Mouse (Mus musculus) liver, embryonic 15.5 days (tissue): Measurements from ENCODE around the gene 2210407C18Rik. TPM values are rescaled to one million over a fixed set of nuclear protein-coding genes. Genes with fewer than 3 reads are reported as not detected.

Experiments used
- ATAC-seq: fragments of 200-750 bp; cut with Nextera tagmentation; 2 replicates; pipeline ENCODE4 v1.8.0; 2017; ENCODE audit warnings: moderate number of reproducible peaks, mild to moderate bottlenecking, moderate library complexity; ENCODE audit not compliant: insufficient read depth
- H3K27ac ChIP-seq: fragments of 300-500 bp; sonication (generic); replicated peaks from 2 replicates; pipeline ENCODE4 v1.5.1; 2015; ENCODE audit warnings: mild to moderate bottlenecking, inconsistent platforms
- H3K27me3 ChIP-seq: fragments of 300-500 bp; sonication (generic); 2 replicates; pipeline ENCODE4 v1.6.1; 2015; ENCODE audit warnings: mild to moderate bottlenecking, inconsistent platforms
- H3K36me3 ChIP-seq: fragments of 300-500 bp; sonication (generic); replicated peaks from 2 replicates; pipeline ENCODE4 v1.6.1; 2015; ENCODE audit warnings: moderate library complexity, mild to moderate bottlenecking, inconsistent platforms
- H3K4me1 ChIP-seq: fragments of 300-500 bp; sonication (generic); replicated peaks from 2 replicates; pipeline ENCODE4 v1.6.1; 2015; ENCODE audit warnings: inconsistent platforms
- H3K4me2 ChIP-seq: fragments of 300-500 bp; sonication (generic); 2 replicates; pipeline ENCODE4 v1.6.1; 2015; ENCODE audit warnings: moderate library complexity, mild to moderate bottlenecking, inconsistent platforms
- H3K4me3 ChIP-seq: fragments of 300-500 bp; sonication (generic); replicated peaks from 2 replicates; pipeline ENCODE4 v1.5.1; 2015; ENCODE audit warnings: mild to moderate bottlenecking, inconsistent platforms
- H3K9ac ChIP-seq: fragments of 300-500 bp; sonication (generic); 2 replicates; pipeline ENCODE4 v1.6.1; 2015; ENCODE audit warnings: moderate library complexity, mild to moderate bottlenecking, inconsistent platforms
- H3K9me3 ChIP-seq: fragments of 300-500 bp; sonication (generic); replicated peaks from 2 replicates; pipeline ENCODE4 v1.6.1; 2016; ENCODE audit warnings: inconsistent platforms
- WGBS: fragments of 180-500 bp; shearing (Covaris S2); methylation state at CpG from one replicate; pipeline ENCODE4 v1.1.7; 2015; ENCODE audit warnings: mixed read lengths; ENCODE audit not compliant: insufficient replicate concordance; 5-methylcytosine and 5-hydroxymethylcytosine counted together
- polyA plus RNA-seq: library from polyadenylated mRNA; unstranded; fragments of >200 nt; fragmentation: Nextera tagmentation; extraction: Ambion mirVana; gene quantifications from 2 replicates; pipeline ENCODE4 v1.2.1, GENCODE M21; 2015

The 2210407C18Rik gene
- polyA plus RNA-seq, 1 experiment from 2014 or later = not detected

DNA sequence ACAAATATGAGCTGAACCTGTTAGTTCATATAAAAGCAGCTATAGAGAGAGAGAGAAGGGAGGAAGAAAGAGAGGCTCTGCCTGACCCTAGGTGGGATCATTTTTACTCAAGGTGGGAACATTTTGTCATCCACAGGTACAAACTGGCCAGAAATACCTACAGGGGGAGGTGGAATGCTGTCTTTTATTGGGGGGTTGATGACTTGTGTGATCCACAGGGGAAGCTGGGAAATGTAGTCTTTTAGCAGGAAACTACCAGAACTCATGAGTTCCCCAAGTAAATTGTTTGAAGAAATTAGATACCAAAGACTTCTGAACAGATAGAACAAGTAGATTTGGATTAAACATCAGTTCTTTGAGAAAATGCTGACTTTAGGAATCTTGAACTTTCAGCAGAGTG, 13.8 kb downstream of the 2210407C18Rik start:
- no peak overlapping the region for H3K9ac ChIP-seq
- H3K4me3 ChIP-seq = no peak overlapping the region
- H3K36me3 ChIP-seq = no peaks in the 10 kb centered on the region
- 0 out of 2 replicates have a peak, but pooled peaks cover 5% of the 10 kb centered on the region for H3K4me1 ChIP-seq
- no peak for ATAC-seq
- H3K4me2 ChIP-seq = no peak overlapping the region
- no peaks in the 10 kb centered on the region for H3K9me3 ChIP-seq
- H3K27me3 ChIP-seq = no peaks in the 10 kb centered on the region
- no peak overlapping the region for H3K27ac ChIP-seq

DNA sequence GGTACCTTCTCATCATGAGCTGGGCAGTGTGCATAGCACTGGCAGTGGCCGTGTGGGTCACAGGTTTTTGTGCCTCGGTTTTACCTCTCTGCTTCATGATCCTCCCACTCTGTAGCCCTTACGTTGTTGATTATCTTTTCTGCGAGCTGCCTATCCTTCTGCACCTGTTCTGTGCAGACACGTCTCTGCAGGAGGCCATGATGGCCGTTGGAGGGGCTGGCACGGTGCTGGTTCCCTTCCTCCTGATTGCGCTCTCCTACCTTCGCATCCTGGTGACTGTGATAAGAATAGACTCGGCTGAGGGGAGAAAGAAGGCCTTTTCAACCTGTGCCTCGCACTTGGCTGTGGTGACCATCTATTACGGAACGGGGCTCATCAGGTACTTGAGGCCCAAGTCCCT, 18.0 kb downstream of the 2210407C18Rik start:
- Histone ChIP-seq H3K27me3 (no peaks in the 10 kb centered on the region), H3K9me3 (no peaks in the 10 kb centered on the region), H3K4me3 (no peak overlapping the region), H3K4me2 (no peak overlapping the region), H3K36me3 (no peaks in the 10 kb centered on the region), H3K27ac (no peak overlapping the region), H3K4me1 (no peaks in the 10 kb centered on the region), H3K9ac (no peak overlapping the region)
- WGBS = 56% methylated on average over 13 of the region's 13 CpGs
- ATAC-seq = no peak

DNA sequence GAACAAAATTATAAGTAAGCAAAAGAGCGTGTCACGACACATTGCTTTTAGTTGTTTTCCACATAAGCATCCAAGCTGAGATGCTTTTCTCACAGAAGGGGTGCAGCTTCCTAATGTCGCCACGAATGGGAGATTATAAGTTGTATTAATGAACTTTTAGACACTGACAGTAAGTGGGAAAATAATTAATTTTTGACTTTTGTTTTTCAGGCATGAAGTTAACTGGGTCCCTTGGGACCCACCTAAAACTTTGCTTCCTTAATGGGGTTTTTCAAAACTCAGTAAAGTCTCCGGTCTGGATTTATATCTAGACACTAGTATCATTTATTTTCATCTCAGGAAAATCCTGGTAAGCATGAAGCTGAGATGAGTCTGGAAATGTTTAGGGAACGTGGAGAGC, 21.1 kb downstream of the 2210407C18Rik start, which contains the start of gene Olfr324:
Gene Olfr324 (plus strand): TSS at position 301 of the 400 bp plus-strand sequence.
- H3K4me3 ChIP-seq = no peak within 1 kb of the TSS
- 56% methylated on average over 6 of the region's 6 CpGs for WGBS
- no peak for ATAC-seq
- H3K9ac ChIP-seq = no peak within 1 kb of the TSS
- H3K9me3 ChIP-seq = no peaks in the 10 kb centered on the region
- no peaks in the 10 kb centered on the region for H3K27me3 ChIP-seq
- H3K4me2 ChIP-seq = no peak within 1 kb of the TSS
- H3K36me3 ChIP-seq = no peaks in the 10 kb centered on the region
- H3K4me1 ChIP-seq = peaks cover 3% of the 10 kb centered on the region
- H3K27ac ChIP-seq = no peak within 1 kb of the TSS

DNA sequence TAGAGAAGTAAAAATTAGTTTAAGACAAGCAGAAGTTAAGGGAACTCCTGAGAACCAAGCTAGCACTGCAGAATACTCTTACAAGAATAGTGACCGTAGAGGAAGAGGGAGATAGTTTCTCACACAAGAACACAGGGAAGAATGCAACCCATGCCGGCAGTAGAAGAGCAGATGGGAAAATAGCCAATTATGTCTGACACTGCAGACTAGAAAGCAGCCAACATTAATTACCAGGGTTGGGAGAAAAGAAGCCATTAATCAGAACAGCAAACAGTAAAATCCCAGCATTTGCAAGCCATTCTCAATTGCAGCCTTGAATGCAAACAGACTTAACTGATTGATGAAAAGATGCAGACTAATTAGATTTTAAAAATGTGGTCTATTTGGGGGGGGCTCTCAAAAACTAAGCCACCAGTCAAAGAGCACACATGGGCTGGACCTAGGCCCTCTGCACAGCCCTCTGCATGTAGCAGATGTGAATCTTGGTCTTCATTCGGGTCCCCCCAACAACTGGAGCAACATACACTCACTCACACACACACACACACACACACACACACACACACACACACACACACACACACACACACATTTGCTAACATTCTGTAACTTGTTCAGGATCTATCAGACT, 27.1 kb downstream of the 2210407C18Rik start:
- ATAC-seq = no peak
- Histone ChIP-seq H3K4me3 (no peak overlapping the region), H3K27me3 (no peaks in the 10 kb centered on the region), H3K9ac (no peak overlapping the region), H3K36me3 (no peaks in the 10 kb centered on the region), H3K27ac (0 out of 2 replicates have a peak overlapping the region, but pooled peaks have one; percentile 7), H3K9me3 (no peaks in the 10 kb centered on the region), H3K4me2 (no peak overlapping the region), H3K4me1 (peaks cover 37% of the 10 kb centered on the region)
- 54% methylated on average over 3 of the region's 3 CpGs for WGBS

DNA sequence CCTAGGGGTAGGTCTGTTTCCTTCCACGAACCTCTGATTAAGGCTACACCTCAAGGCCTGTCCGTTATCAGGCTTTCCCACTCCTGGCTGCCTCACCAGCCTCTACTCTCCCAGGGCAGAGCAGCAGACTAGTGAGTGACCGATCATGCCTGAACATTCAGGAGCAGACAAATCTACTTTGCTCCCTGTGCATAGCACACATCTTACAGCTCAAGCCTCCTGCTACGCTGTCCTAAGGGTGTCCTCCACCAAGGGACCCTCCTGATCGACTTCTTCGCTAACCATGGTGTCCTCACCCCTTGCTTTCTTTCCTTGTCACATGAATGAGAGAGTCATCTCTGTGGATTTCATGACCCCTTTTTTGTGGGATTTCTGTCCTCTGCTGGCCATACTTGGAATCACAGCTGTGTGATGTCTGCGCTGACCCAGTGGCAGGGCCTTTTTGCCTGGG, 28.0 kb downstream of the 2210407C18Rik start:
- no peaks in the 10 kb centered on the region for H3K9me3 ChIP-seq
- H3K27me3 ChIP-seq = no peaks in the 10 kb centered on the region
- peak overlapping the region; percentile 29; the same call in 1 of the 2 replicates for H3K4me3 ChIP-seq
- H3K9ac ChIP-seq = peak overlapping the region; percentile 38; the same call in 1 of the 2 replicates
- 25% methylated on average over 7 of the region's 7 CpGs for WGBS
- peak; percentile 100 for ATAC-seq
- peak overlapping the region; percentile 89 for H3K27ac ChIP-seq
- no peaks in the 10 kb centered on the region for H3K36me3 ChIP-seq
- H3K4me1 ChIP-seq = peaks cover 37% of the 10 kb centered on the region
- peak overlapping the region; percentile 64 for H3K4me2 ChIP-seq

DNA sequence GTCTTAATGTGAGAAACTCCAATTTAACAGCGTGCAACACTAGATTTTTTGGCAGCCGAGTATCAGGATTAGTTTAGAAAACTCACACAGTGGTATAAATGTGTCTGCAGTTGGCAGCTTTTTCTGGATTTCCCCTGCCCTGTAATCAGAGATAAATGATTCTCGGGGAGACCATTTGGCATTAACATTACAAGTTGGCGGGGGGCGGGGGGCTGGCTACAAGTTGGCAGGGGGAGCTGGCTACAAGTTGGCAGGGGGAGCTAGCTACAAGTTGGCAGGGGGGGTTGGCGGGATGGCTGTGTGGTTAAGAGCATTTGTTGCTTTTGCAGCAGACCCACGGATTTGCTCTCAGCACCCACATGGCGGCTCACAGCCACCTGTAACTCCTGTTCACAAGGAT, 37.2 kb downstream of the 2210407C18Rik start:
- no peaks in the 10 kb centered on the region for H3K9me3 ChIP-seq
- H3K4me3 ChIP-seq = no peak overlapping the region
- no peaks in the 10 kb centered on the region for H3K36me3 ChIP-seq
- H3K4me2 ChIP-seq = no peak overlapping the region
- no peak overlapping the region for H3K27ac ChIP-seq
- WGBS = 56% methylated on average over 8 of the region's 8 CpGs
- no peaks in the 10 kb centered on the region for H3K4me1 ChIP-seq
- ATAC-seq = no peak
- H3K27me3 ChIP-seq = peaks cover 9% of the 10 kb centered on the region
- H3K9ac ChIP-seq = no peak overlapping the region

DNA sequence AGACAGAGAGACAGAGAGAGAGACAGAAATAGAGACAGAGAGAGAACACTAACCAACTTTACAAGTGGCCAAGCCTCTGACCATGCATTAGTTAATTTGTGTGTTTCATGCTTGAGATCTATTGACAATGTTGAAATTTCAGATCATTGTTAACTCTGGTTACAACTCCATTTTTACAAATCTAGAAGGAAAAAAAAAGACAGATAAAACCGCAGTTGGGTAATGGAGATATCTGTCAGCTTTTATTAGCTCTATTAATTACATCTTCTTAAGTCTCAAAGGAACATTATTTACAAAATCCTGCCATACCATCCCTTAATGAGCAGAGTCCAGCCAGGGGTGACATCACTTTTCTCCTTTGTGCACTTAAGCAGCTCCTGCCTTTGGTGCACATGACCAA, 38.4 kb downstream of the 2210407C18Rik start, which contains the start of gene Olfr325:
Gene Olfr325 (plus strand): TSS at position 301 of the 400 bp plus-strand sequence.
- no peak for ATAC-seq
- WGBS = 52% methylated on average over 1 of the region's 1 CpGs
- H3K27ac ChIP-seq = no peak within 1 kb of the TSS
- no peaks in the 10 kb centered on the region for H3K9me3 ChIP-seq
- H3K9ac ChIP-seq = no peak within 1 kb of the TSS
- no peak within 1 kb of the TSS for H3K4me2 ChIP-seq
- H3K4me1 ChIP-seq = no peaks in the 10 kb centered on the region
- peaks cover 9% of the 10 kb centered on the region for H3K27me3 ChIP-seq
- H3K36me3 ChIP-seq = no peaks in the 10 kb centered on the region
- no peak within 1 kb of the TSS for H3K4me3 ChIP-seq

DNA sequence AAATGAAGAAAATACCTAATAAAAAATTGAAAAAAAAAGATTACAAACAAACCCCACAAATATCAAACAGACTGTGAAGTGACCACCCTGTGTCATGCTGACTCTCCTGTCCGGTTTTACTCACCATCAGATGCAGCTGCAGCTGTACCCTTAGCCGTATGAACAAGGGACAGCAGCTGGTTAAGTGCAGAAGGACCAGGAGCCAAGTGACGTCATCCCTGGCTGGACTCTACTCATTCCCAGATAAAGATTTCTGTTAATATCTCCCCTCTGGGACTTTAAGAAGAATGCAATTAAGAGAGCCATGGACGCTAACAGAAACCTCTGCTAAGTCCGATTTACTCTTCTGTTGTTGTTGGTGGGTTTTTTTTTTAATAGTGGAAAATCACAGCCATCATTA, 45.5 kb downstream of the 2210407C18Rik start, which contains the start of gene Olfr224:
Gene Olfr224 (minus strand): TSS at position 149 of the 400 bp plus-strand sequence.
- Histone ChIP-seq H3K9ac (no peak within 1 kb of the TSS), H3K27ac (no peak within 1 kb of the TSS), H3K9me3 (no peaks in the 10 kb centered on the region), H3K4me3 (no peak within 1 kb of the TSS), H3K36me3 (no peaks in the 10 kb centered on the region), H3K4me2 (no peak within 1 kb of the TSS), H3K4me1 (no peaks in the 10 kb centered on the region), H3K27me3 (no peaks in the 10 kb centered on the region)
- 58% methylated on average over 5 of the region's 5 CpGs for WGBS
- no peak for ATAC-seq

Other genes starting within 250 kb of the 2210407C18Rik start
- 0.97 and 1.5 TPM in 2 replicates for gene Lypd8, start 237.0 kb downstream of the 2210407C18Rik start, polyA plus RNA-seq
- gene 1810065E05Rik, start 195.0 kb downstream of the 2210407C18Rik start, polyA plus RNA-seq = not detected in 2 replicates
- not detected in 2 replicates for gene Gm12253, start 183.5 kb downstream of the 2210407C18Rik start, polyA plus RNA-seq
- gene Lypd9, start 163.2 kb downstream of the 2210407C18Rik start, polyA plus RNA-seq = not detected in 2 replicates
- not detected in 2 replicates for gene Olfr30, start 153.8 kb downstream of the 2210407C18Rik start, polyA plus RNA-seq
- not detected in 2 replicates for gene Olfr332, start 123.5 kb downstream of the 2210407C18Rik start, polyA plus RNA-seq
- gene Olfr331, start 113.5 kb downstream of the 2210407C18Rik start, polyA plus RNA-seq = not detected in 2 replicates
- not detected in 2 replicates for gene Olfr330, start 81.2 kb downstream of the 2210407C18Rik start, polyA plus RNA-seq
- not detected in 2 replicates for gene Olfr329-ps, start 69.7 kb downstream of the 2210407C18Rik start, polyA plus RNA-seq
- not detected in 2 replicates for gene Olfr328, start 60.4 kb downstream of the 2210407C18Rik start, polyA plus RNA-seq
- gene Olfr224, start 45.5 kb downstream of the 2210407C18Rik start, polyA plus RNA-seq = not detected in 2 replicates
- gene Olfr325, start 38.3 kb downstream of the 2210407C18Rik start, polyA plus RNA-seq = not detected in 2 replicates
- not detected in 2 replicates for gene Olfr324, start 21.0 kb downstream of the 2210407C18Rik start, polyA plus RNA-seq
- gene Olfr323, start 14.4 kb upstream of the 2210407C18Rik start, polyA plus RNA-seq = not detected in 2 replicates
- gene Trim58, start 24.4 kb upstream of the 2210407C18Rik start, polyA plus RNA-seq = 13.7 and 14.0 TPM in 2 replicates
- gene Olfr322, start 42.7 kb upstream of the 2210407C18Rik start, polyA plus RNA-seq = not detected in 2 replicates
- not detected in 2 replicates for gene Olfr320, start 65.0 kb upstream of the 2210407C18Rik start, polyA plus RNA-seq
- not detected in 2 replicates for gene Olfr319, start 83.1 kb upstream of the 2210407C18Rik start, polyA plus RNA-seq
- gene Olfr318, start 107.9 kb upstream of the 2210407C18Rik start, polyA plus RNA-seq = not detected in 2 replicates
- gene Olfr317, start 123.1 kb upstream of the 2210407C18Rik start, polyA plus RNA-seq = not detected in 2 replicates
- not detected in 2 replicates for gene Olfr316, start 136.7 kb upstream of the 2210407C18Rik start, polyA plus RNA-seq
- gene Olfr315, start 157.1 kb upstream of the 2210407C18Rik start, polyA plus RNA-seq = not detected in 2 replicates
- not detected in 2 replicates for gene Olfr314, start 166.9 kb upstream of the 2210407C18Rik start, polyA plus RNA-seq
- not detected in 2 replicates for gene Fam183b, start 185.9 kb upstream of the 2210407C18Rik start, polyA plus RNA-seq
- gene Olfr313, start 198.9 kb upstream of the 2210407C18Rik start, polyA plus RNA-seq = not detected in 2 replicates
- gene Olfr312, start 213.2 kb upstream of the 2210407C18Rik start, polyA plus RNA-seq = not detected in 2 replicates
- not detected in 2 replicates for gene Olfr311, start 223.2 kb upstream of the 2210407C18Rik start, polyA plus RNA-seq
- 1.7 and 2.6 TPM in 2 replicates for gene Gm12258, start 231.1 kb upstream of the 2210407C18Rik start, polyA plus RNA-seq